Mouse (Mus musculus): ENCODE results near the gene Sh3bp4. TPM values are rescaled to one million over a fixed set of nuclear protein-coding genes. Genes with fewer than 3 reads are reported as not detected.

Gene Sh3bp4
- polyA plus RNA-seq, 1 experiment from 2014 or later = 25.8 TPM

- no peaks in the 10 kb centered on the region for H3K36me3 ChIP-seq
- no peaks in the 10 kb centered on the region for H3K9me3 ChIP-seq (replicated peaks)
- WGBS = 79% methylated on average over 4 of the region's 4 CpGs
- no peaks in the 10 kb centered on the region for H3K27me3 ChIP-seq (replicated peaks)
- no peak for ATAC-seq (ENCODE audit: insufficient number of reproducible peaks, low FRiP score)
- H3K9ac ChIP-seq = no peak overlapping the region
- H3K4me3 ChIP-seq = no peak overlapping the region
- H3K4me1 ChIP-seq (replicated peaks) = peaks cover 66% of the 10 kb centered on the region
- H3K27ac ChIP-seq (ENCODE audit: poor library complexity, severe bottlenecking) = no peak overlapping the region
- H3K4me2 ChIP-seq = no peak overlapping the region
Observed at GRCm38 (mm10) chr1:89081371-89081770, 11.2 kb downstream of the Sh3bp4 start.

GRCm38 (mm10) chr1:89082171-89082882 is 12.1 kb downstream of the Sh3bp4 start:
- 77% methylated on average over 14 of the region's 14 CpGs for WGBS
- Histone ChIP-seq H3K4me2 (no peak overlapping the region), H3K9me3 (replicated peaks) (no peaks in the 10 kb centered on the region), H3K27ac (ENCODE audit: poor library complexity, severe bottlenecking) (no peak overlapping the region), H3K9ac (no peak overlapping the region), H3K4me1 (replicated peaks) (peaks cover 66% of the 10 kb centered on the region), H3K36me3 (no peaks in the 10 kb centered on the region), H3K27me3 (replicated peaks) (no peaks in the 10 kb centered on the region), H3K4me3 (no peak overlapping the region)
- ATAC-seq (ENCODE audit: insufficient number of reproducible peaks, low FRiP score) = no peak

- H3K36me3 ChIP-seq = no peaks in the 10 kb centered on the region
- peaks cover 72% of the 10 kb centered on the region for H3K4me1 ChIP-seq (replicated peaks)
- 74% methylated on average over 9 of the region's 9 CpGs for WGBS
- H3K27ac ChIP-seq (ENCODE audit: poor library complexity, severe bottlenecking) = no peak overlapping the region
- no peak overlapping the region for H3K4me2 ChIP-seq
- H3K4me3 ChIP-seq = no peak overlapping the region
- H3K9me3 ChIP-seq (replicated peaks) = no peaks in the 10 kb centered on the region
- no peak for ATAC-seq (ENCODE audit: insufficient number of reproducible peaks, low FRiP score)
- no peaks in the 10 kb centered on the region for H3K27me3 ChIP-seq (replicated peaks)
- H3K9ac ChIP-seq = no peak overlapping the region
Observed at GRCm38 (mm10) chr1:89086575-89087153, 16.4 kb downstream of the Sh3bp4 start.

- no peak overlapping the region for H3K9ac ChIP-seq
Observed at GRCm38 (mm10) chr1:89088144-89088543, 17.9 kb downstream of the Sh3bp4 start.

GRCm38 (mm10) chr1:89088748-89089288 is 18.6 kb downstream of the Sh3bp4 start:
- Histone ChIP-seq H3K4me2 (no peak overlapping the region), H3K27ac (ENCODE audit: poor library complexity, severe bottlenecking) (no peak overlapping the region), H3K9ac (no peak overlapping the region), H3K9me3 (replicated peaks) (no peaks in the 10 kb centered on the region), H3K36me3 (no peaks in the 10 kb centered on the region), H3K4me3 (no peak overlapping the region), H3K27me3 (replicated peaks) (no peaks in the 10 kb centered on the region), H3K4me1 (replicated peaks) (peaks cover 85% of the 10 kb centered on the region)
- no peak for ATAC-seq (ENCODE audit: insufficient number of reproducible peaks, low FRiP score)
- 46% methylated on average over 3 of the region's 3 CpGs for WGBS

More at GRCm38 (mm10) chr1:89088144-89088543, 17.9 kb downstream of the Sh3bp4 start:
- H3K36me3 ChIP-seq = no peaks in the 10 kb centered on the region
- H3K9me3 ChIP-seq (replicated peaks) = no peaks in the 10 kb centered on the region
- no peak overlapping the region for H3K27ac ChIP-seq (ENCODE audit: poor library complexity, severe bottlenecking)
- H3K27me3 ChIP-seq (replicated peaks) = no peaks in the 10 kb centered on the region
- no peak overlapping the region for H3K4me2 ChIP-seq
- no peak for ATAC-seq (ENCODE audit: insufficient number of reproducible peaks, low FRiP score)
- 40% methylated on average over 10 of the region's 10 CpGs for WGBS
- no peak overlapping the region for H3K4me3 ChIP-seq
- H3K4me1 ChIP-seq (replicated peaks) = peaks cover 79% of the 10 kb centered on the region

- WGBS = 48% methylated on average over 21 of the region's 21 CpGs
- Histone ChIP-seq H3K36me3 (no peaks in the 10 kb centered on the region), H3K27me3 (replicated peaks) (no peaks in the 10 kb centered on the region), H3K9me3 (replicated peaks) (no peaks in the 10 kb centered on the region), H3K4me2 (no peak overlapping the region), H3K27ac (ENCODE audit: poor library complexity, severe bottlenecking) (peak overlapping the region; percentile 34; the same call in 1 of the 2 replicates), H3K4me1 (replicated peaks) (peaks cover 92% of the 10 kb centered on the region), H3K4me3 (no peak overlapping the region), H3K9ac (no peak overlapping the region)
- ATAC-seq (ENCODE audit: insufficient number of reproducible peaks, low FRiP score) = peak; percentile 61
Observed at GRCm38 (mm10) chr1:89089821-89090600, 19.8 kb downstream of the Sh3bp4 start.

GRCm38 (mm10) chr1:89090676-89091075 is 20.5 kb downstream of the Sh3bp4 start:
- Histone ChIP-seq H3K4me3 (no peak overlapping the region), H3K36me3 (no peaks in the 10 kb centered on the region), H3K27me3 (replicated peaks) (no peaks in the 10 kb centered on the region), H3K27ac (ENCODE audit: poor library complexity, severe bottlenecking) (no peak overlapping the region), H3K4me1 (replicated peaks) (peaks cover 98% of the 10 kb centered on the region), H3K4me2 (no peak overlapping the region), H3K9ac (no peak overlapping the region), H3K9me3 (replicated peaks) (no peaks in the 10 kb centered on the region)
- WGBS = 69% methylated on average over 8 of the region's 8 CpGs
- ATAC-seq (ENCODE audit: insufficient number of reproducible peaks, low FRiP score) = no peak

- no peaks in the 10 kb centered on the region for H3K9me3 ChIP-seq (replicated peaks)
- peak overlapping the region; percentile 56 for H3K4me2 ChIP-seq
- WGBS = 57% methylated on average over 5 of the region's 5 CpGs
- no peak overlapping the region for H3K4me3 ChIP-seq
- H3K36me3 ChIP-seq = no peaks in the 10 kb centered on the region
- ATAC-seq (ENCODE audit: insufficient number of reproducible peaks, low FRiP score) = no peak
- peak overlapping the region; percentile 85 for H3K27ac ChIP-seq (ENCODE audit: poor library complexity, severe bottlenecking)
- no peaks in the 10 kb centered on the region for H3K27me3 ChIP-seq (replicated peaks)
- peak overlapping the region; percentile 55; the same call in 1 of the 2 replicates for H3K9ac ChIP-seq
- peaks cover 94% of the 10 kb centered on the region for H3K4me1 ChIP-seq (replicated peaks)
Observed at GRCm38 (mm10) chr1:89092019-89092418, 21.8 kb downstream of the Sh3bp4 start.

GRCm38 (mm10) chr1:89092442-89092991 is 22.3 kb downstream of the Sh3bp4 start:
- no peaks in the 10 kb centered on the region for H3K36me3 ChIP-seq
- 10% methylated on average over 19 of the region's 19 CpGs for WGBS
- H3K27me3 ChIP-seq (replicated peaks) = no peaks in the 10 kb centered on the region
- peak; percentile 37; the same call in 1 of the 2 replicates for ATAC-seq (ENCODE audit: insufficient number of reproducible peaks, low FRiP score)
- H3K4me3 ChIP-seq = peak overlapping the region; percentile 9; the same call in 1 of the 2 replicates
- peak overlapping the region; percentile 55; the same call in 1 of the 2 replicates for H3K9ac ChIP-seq
- peak overlapping the region; percentile 56 for H3K4me2 ChIP-seq
- peaks cover 89% of the 10 kb centered on the region for H3K4me1 ChIP-seq (replicated peaks)
- H3K27ac ChIP-seq (ENCODE audit: poor library complexity, severe bottlenecking) = peak overlapping the region; percentile 85
- no peaks in the 10 kb centered on the region for H3K9me3 ChIP-seq (replicated peaks)

- no peak for ATAC-seq (ENCODE audit: insufficient number of reproducible peaks, low FRiP score)
- 55% methylated on average over 5 of the region's 5 CpGs for WGBS
- Histone ChIP-seq H3K9me3 (replicated peaks) (no peaks in the 10 kb centered on the region), H3K27ac (ENCODE audit: poor library complexity, severe bottlenecking) (peak overlapping the region; percentile 85; the same call in 1 of the 2 replicates), H3K4me3 (no peak overlapping the region), H3K9ac (0 out of 2 replicates have a peak overlapping the region, but pooled peaks have one; percentile 55), H3K27me3 (replicated peaks) (no peaks in the 10 kb centered on the region), H3K4me2 (no peak overlapping the region), H3K4me1 (replicated peaks) (peaks cover 77% of the 10 kb centered on the region), H3K36me3 (no peaks in the 10 kb centered on the region)
Observed at GRCm38 (mm10) chr1:89093696-89094095, 23.5 kb downstream of the Sh3bp4 start.
